Mouse (Mus musculus) stomach, postnatal 0 days (tissue): Measurements from ENCODE around the gene Rimkla. TPM values are rescaled to one million over a fixed set of nuclear protein-coding genes. Genes with fewer than 3 reads are reported as not detected.

ENCODE experiments used
- ATAC-seq: fragments of 200-750 bp; cut with Nextera tagmentation; 2 replicates; pipeline ENCODE4 v1.8.0; 2017; ENCODE audit not compliant: low FRiP score, low TSS enrichment
- DNase-seq: peaks from one replicate; pipeline ENCODE4 v3.0.0-alpha.2; 2016; ENCODE audit warnings: low spot score
- H3K27ac ChIP-seq: fragments of 300-500 bp; sonication (generic); replicated peaks from 2 replicates; pipeline ENCODE4 v1.5.1; 2014; ENCODE audit warnings: mild to moderate bottlenecking, control low read depth
- H3K27me3 ChIP-seq: fragments of 300-500 bp; sonication (generic); 2 replicates; pipeline ENCODE4 v1.6.1; 2014; ENCODE audit warnings: low read length; ENCODE audit not compliant: control insufficient read depth, insufficient read depth
- H3K36me3 ChIP-seq: fragments of 300-500 bp; sonication (generic); 2 replicates; pipeline ENCODE4 v1.6.1; 2014; ENCODE audit warnings: low read length, mixed read lengths; ENCODE audit not compliant: control insufficient read depth, insufficient read depth
- H3K4me1 ChIP-seq: fragments of 300-500 bp; sonication (generic); replicated peaks from 2 replicates; pipeline ENCODE4 v1.6.1; 2014; ENCODE audit warnings: antibody characterized with exemption; ENCODE audit not compliant: control insufficient read depth, insufficient read depth
- H3K4me2 ChIP-seq: fragments of 300-500 bp; sonication (generic); replicated peaks from 2 replicates; pipeline ENCODE4 v1.6.1; 2014; ENCODE audit warnings: low read depth, mild to moderate bottlenecking, control low read depth, moderate library complexity
- H3K4me3 ChIP-seq: fragments of 300-500 bp; sonication (generic); 2 replicates; pipeline ENCODE4 v1.5.1; 2014; ENCODE audit warnings: low read depth, low read length, control low read depth
- H3K9ac ChIP-seq: fragments of 300-500 bp; sonication (generic); 2 replicates; pipeline ENCODE4 v1.6.1; 2014; ENCODE audit warnings: mild to moderate bottlenecking, low read length, control low read depth, mixed read lengths
- H3K9me3 ChIP-seq: fragments of 300-500 bp; sonication (generic); 2 replicates; pipeline ENCODE4 v1.6.1; 2016; ENCODE audit warnings: low read length; ENCODE audit not compliant: control insufficient read depth
- CTCF ChIP-seq: IDR thresholded peaks from 2 replicates; pipeline ENCODE4 v1.5.1; 2016; ENCODE audit warnings: antibody characterized with exemption, low read depth, mild to moderate bottlenecking, moderate library complexity
- EP300 ChIP-seq: optimal IDR thresholded peaks from 2 replicates; pipeline ENCODE3; 2016; ENCODE audit warnings: antibody characterized with exemption
- WGBS: fragments of 180-500 bp; shearing (Covaris S2); extraction: QIAGEN DNeasy Blood & Tissue Kit; methylation state at CpG from one replicate; pipeline ENCODE4 v1.1.7; 2014; 5-methylcytosine and 5-hydroxymethylcytosine counted together
- polyA plus RNA-seq: library from polyadenylated mRNA; unstranded; fragments of >200 nt; fragmentation: Nextera tagmentation; extraction: Ambion mirVana; gene quantifications from 2 replicates; pipeline ENCODE4 v1.2.1, GENCODE M21; 2015

The Rimkla gene
- polyA plus RNA-seq, 1 experiment from 2014 or later: 0.25 TPM

DNA sequence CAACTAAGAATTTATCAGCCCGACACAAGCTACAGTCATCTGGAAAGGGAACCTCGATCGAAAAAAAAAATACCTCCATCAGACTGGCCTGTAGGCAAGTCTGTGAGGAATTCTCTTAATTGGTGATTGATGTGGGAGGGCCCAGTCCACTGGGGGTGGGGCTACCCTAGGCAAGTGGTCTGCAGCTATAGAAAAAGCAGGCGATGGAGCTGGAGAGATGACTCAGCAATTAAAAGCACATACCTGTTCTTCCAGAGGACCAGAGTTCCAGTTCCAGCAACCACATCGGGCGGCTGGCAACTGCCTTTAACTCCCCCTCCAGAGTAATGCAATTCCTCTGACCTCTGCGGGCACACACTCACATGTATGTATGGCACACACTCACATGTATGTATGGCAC, 7.5 kb downstream of the Rimkla start:
- no peak overlapping the region for H3K4me3 ChIP-seq
- no peak overlapping the region for H3K9ac ChIP-seq
- H3K36me3 ChIP-seq: no peaks in the 10 kb centered on the region
- DNase-seq (no peak), ATAC-seq (no peak)
- no peak overlapping the region for H3K27ac ChIP-seq
- 75% methylated on average over 7 of the region's 7 CpGs for WGBS
- TF ChIP-seq CTCF (no peak), EP300 (no peak)
- H3K27me3 ChIP-seq: no peaks in the 10 kb centered on the region
- H3K4me2 ChIP-seq: no peak overlapping the region
- no peaks in the 10 kb centered on the region for H3K4me1 ChIP-seq
- no peaks in the 10 kb centered on the region for H3K9me3 ChIP-seq

GRCm38 (mm10) chr4:119483051-119483450, 9.4 kb downstream of the Rimkla start:
- 55% methylated on average over 9 of the region's 9 CpGs for WGBS
- TF ChIP-seq EP300 (no peak), CTCF (peak; percentile 29; the same call in 1 of the 2 replicates)
- Histone ChIP-seq H3K9ac (no peak overlapping the region), H3K27me3 (no peaks in the 10 kb centered on the region), H3K4me2 (no peak overlapping the region), H3K9me3 (no peaks in the 10 kb centered on the region), H3K27ac (no peak overlapping the region), H3K36me3 (no peaks in the 10 kb centered on the region), H3K4me3 (no peak overlapping the region), H3K4me1 (no peaks in the 10 kb centered on the region)
- DNase-seq (peak; percentile 42), ATAC-seq (0 out of 2 replicates have a peak, but pooled peaks have one; percentile 40)

DNA sequence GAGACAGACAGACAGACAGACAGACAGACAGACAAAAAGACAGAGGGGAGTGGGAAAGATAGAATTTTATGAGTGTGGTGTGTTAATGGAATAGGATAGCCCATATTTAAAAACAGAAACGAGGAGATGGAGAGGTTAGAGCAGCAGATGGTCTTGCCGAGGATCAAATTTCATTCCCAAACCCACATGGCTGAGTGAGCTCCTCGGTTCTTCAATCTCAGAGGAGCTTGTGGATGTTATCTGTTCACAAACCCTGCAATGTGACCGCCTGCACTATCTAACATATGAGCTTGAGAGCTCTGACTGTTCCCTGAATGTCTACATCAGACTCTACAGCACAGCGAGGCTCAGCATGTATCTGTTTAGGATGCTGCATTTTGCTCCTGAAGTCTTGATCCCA, 19.3 kb downstream of the Rimkla start:
- Histone ChIP-seq H3K9me3 (no peaks in the 10 kb centered on the region), H3K4me3 (no peak overlapping the region), H3K4me2 (no peak overlapping the region), H3K4me1 (no peaks in the 10 kb centered on the region), H3K9ac (no peak overlapping the region), H3K27ac (no peak overlapping the region), H3K36me3 (no peaks in the 10 kb centered on the region), H3K27me3 (no peaks in the 10 kb centered on the region)
- WGBS: 41% methylated on average over 5 of the region's 5 CpGs
- TF ChIP-seq CTCF (no peak), EP300 (no peak)
- DNase-seq (no peak), ATAC-seq (no peak)

GRCm38 (mm10) chr4:119472545-119472944, 19.9 kb downstream of the Rimkla start:
- Histone ChIP-seq H3K27me3 (no peaks in the 10 kb centered on the region), H3K9me3 (no peaks in the 10 kb centered on the region), H3K4me2 (no peak overlapping the region), H3K36me3 (no peaks in the 10 kb centered on the region), H3K4me3 (no peak overlapping the region), H3K9ac (no peak overlapping the region), H3K27ac (no peak overlapping the region), H3K4me1 (no peaks in the 10 kb centered on the region)
- no peak for DNase-seq
- TF ChIP-seq EP300: no peak
- no peak for TF ChIP-seq CTCF
- no peak for ATAC-seq
- 71% methylated on average over 9 of the region's 9 CpGs for WGBS

DNA sequence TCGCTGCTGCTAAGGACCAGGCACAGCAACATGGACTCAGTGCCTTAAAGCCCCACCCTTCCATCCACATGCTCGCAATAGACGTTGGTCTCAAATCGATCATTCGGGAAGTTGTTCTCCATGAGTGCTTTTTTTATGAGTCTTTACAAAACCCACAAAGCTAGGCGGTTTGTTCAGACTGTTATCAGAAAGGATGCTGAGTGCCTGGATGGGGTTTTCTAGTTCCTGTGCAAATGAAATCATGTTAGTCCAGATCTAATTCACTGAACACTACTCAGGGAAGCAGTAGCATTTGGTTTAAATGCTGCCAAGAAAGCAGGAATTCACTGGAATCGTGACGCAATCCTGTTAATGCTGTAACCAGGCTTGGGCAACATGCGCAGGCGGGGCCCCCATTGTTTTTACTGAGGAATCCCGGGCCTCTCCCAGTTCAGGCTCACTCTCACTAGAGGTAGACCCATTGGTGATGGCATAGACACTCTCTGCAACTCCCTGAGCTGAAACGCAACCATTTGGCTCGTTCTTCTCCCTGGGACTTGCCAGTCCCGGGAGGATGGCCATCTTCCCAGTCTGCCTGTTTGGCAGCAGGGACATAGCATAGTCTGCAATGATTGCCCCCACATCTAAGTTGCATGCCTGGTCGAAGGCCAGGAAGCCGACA, 24.6 kb downstream of the Rimkla start:
- H3K4me1 ChIP-seq: no peaks in the 10 kb centered on the region
- no peaks in the 10 kb centered on the region for H3K9me3 ChIP-seq
- TF ChIP-seq CTCF (no peak), EP300 (no peak)
- H3K9ac ChIP-seq: no peak overlapping the region
- H3K27ac ChIP-seq: no peak overlapping the region
- H3K36me3 ChIP-seq: no peaks in the 10 kb centered on the region
- 77% methylated on average over 16 of the region's 16 CpGs for WGBS
- no peaks in the 10 kb centered on the region for H3K27me3 ChIP-seq
- no peak for ATAC-seq
- no peak overlapping the region for H3K4me3 ChIP-seq
- H3K4me2 ChIP-seq: no peak overlapping the region
- DNase-seq: no peak

DNA sequence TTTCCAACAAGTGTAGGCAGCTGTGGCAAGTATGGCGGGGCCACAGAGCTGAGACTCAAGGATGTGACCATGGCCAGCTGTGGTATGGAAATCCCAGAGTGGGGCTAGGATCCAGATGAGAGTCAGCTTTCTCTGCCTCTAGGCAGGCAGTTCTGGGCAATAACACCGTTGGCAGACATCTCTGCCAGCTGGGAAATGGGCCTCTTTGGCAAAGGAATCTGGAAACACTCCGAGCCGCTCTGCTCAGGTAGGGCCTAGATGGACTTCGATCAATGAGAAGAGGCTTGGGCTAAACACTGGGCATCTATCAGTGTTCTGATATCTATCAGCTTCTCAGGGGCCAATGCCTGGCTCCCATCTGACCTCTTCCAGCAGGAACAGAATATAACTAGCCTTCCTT, 26.6 kb downstream of the Rimkla start:
- no peak for ATAC-seq
- no peak for DNase-seq
- no peak overlapping the region for H3K9ac ChIP-seq
- H3K4me2 ChIP-seq: no peak overlapping the region
- H3K9me3 ChIP-seq: no peaks in the 10 kb centered on the region
- H3K36me3 ChIP-seq: no peaks in the 10 kb centered on the region
- no peaks in the 10 kb centered on the region for H3K27me3 ChIP-seq
- no peak overlapping the region for H3K4me3 ChIP-seq
- no peaks in the 10 kb centered on the region for H3K4me1 ChIP-seq
- no peak overlapping the region for H3K27ac ChIP-seq
- WGBS: 92% methylated on average over 5 of the region's 5 CpGs
- TF ChIP-seq EP300 (no peak), CTCF (no peak)
